Mouse (Mus musculus) C2C12 (cell line): ENCODE measurements at regions not wholly inside any gene's neighbourhood (a gene's known extent, or its start where the extent isn't known, plus 50 kb on each side); places are given as distances from the start of the nearest gene placed in this dataset.

ENCODE experiments used
- CEBPB ChIP-seq: IDR thresholded peaks from one replicate; pipeline ENCODE4 v1.6.1; 2011; ENCODE audit warnings: low read depth, mild to moderate bottlenecking, control low read depth, moderate library complexity
- CTCF ChIP-seq: IDR thresholded peaks from one replicate; pipeline ENCODE4 v1.5.1; 2011; ENCODE audit not compliant: control insufficient read depth, insufficient read depth, insufficient read length
- FOSL1 ChIP-seq: IDR thresholded peaks from one replicate; pipeline ENCODE4 v1.8.0; 2011; ENCODE audit warnings: mild to moderate bottlenecking, low read length; ENCODE audit not compliant: poor library complexity, insufficient read depth, severe bottlenecking
- MAX ChIP-seq: IDR thresholded peaks from one replicate; pipeline ENCODE4 v1.6.1; 2011; ENCODE audit warnings: mild to moderate bottlenecking, control low read depth
- MYOD1 ChIP-seq: IDR thresholded peaks from one replicate; pipeline ENCODE4 v1.6.1; 2011; ENCODE audit warnings: low read depth; ENCODE audit not compliant: control insufficient read depth, insufficient read length
- USF1 ChIP-seq: IDR thresholded peaks from one replicate; pipeline ENCODE4 v1.6.1; 2011; ENCODE audit warnings: low read depth, mild to moderate bottlenecking, control low read depth, moderate library complexity

DNA sequence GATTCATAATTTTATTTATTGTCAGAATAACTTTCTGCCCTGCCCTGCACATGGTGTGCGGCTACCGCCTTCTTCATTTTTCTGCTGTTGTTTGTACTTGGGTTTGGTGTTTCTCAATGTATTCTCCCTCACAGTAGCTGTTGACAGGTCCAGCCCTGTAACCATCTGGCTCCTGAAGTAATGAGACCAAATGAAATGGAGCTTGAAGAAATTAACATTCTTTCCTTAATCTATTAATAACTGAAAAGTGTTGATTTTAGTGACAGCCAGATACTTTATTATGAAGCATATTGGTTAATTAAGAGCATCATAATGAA lies 214.0 kb upstream of the Pter start:
- TF ChIP-seq CTCF (no peak), USF1 (no peak), CEBPB (no peak), FOSL1 (no peak), MAX (no peak), MYOD1 (no peak)
